Mouse (Mus musculus): ENCODE data around the gene Olfm2. TPM values are rescaled to one million over a fixed set of nuclear protein-coding genes. Genes with fewer than 3 reads are reported as not detected.

Olfm2 gene
- polyA plus RNA-seq, 1 experiment from 2014 or later, result 2.3 TPM

- ATAC-seq (ENCODE audit: low FRiP score, low TSS enrichment), result no peak
- H3K4me3 ChIP-seq (ENCODE audit: low read depth, low read length), result no peak overlapping the region
- TF ChIP-seq CTCF (IDR thresholded peaks at IDR 0.05; ENCODE audit: low read depth), result peak; percentile 75
- no peak for TF ChIP-seq EP300 (optimal IDR thresholded peaks at IDR 0.05)
- H3K27me3 ChIP-seq (ENCODE audit: control insufficient read depth, insufficient read depth, low read length), result peaks cover 2% of the 10 kb centered on the region; the same call in 1 of the 2 replicates
- H3K36me3 ChIP-seq (ENCODE audit: control insufficient read depth, insufficient read depth, low read length), result no peaks in the 10 kb centered on the region
- no peak for DNase-seq (ENCODE audit: low spot score)
- no peaks in the 10 kb centered on the region for H3K9me3 ChIP-seq (ENCODE audit: control insufficient read depth, low read length)
- no peak overlapping the region for H3K4me2 ChIP-seq (replicated peaks; ENCODE audit: low read depth)
- 22% methylated on average over 22 of the region's 22 CpGs for WGBS
- H3K4me1 ChIP-seq (replicated peaks; ENCODE audit: control insufficient read depth, insufficient read depth), result no peaks in the 10 kb centered on the region
- no peak overlapping the region for H3K27ac ChIP-seq (replicated peaks)
- H3K9ac ChIP-seq (ENCODE audit: low read length), result no peak overlapping the region
Observed at GRCm38 (mm10) chr9:20743946-20744738, 2.0 kb downstream of the Olfm2 start.

GRCm38 (mm10) chr9:20740407-20740806, 5.7 kb downstream of the Olfm2 start:
- no peaks in the 10 kb centered on the region for H3K9me3 ChIP-seq (ENCODE audit: control insufficient read depth, low read length)
- peak; percentile 99 for TF ChIP-seq CTCF (IDR thresholded peaks at IDR 0.05; ENCODE audit: low read depth)
- no peak for TF ChIP-seq EP300 (optimal IDR thresholded peaks at IDR 0.05)
- H3K4me3 ChIP-seq (ENCODE audit: low read depth, low read length), result peak overlapping the region; percentile 19; the same call in 1 of the 2 replicates
- ATAC-seq (ENCODE audit: low FRiP score, low TSS enrichment) (peak; percentile 92), DNase-seq (ENCODE audit: low spot score) (peak; percentile 93)
- WGBS, result under 1% methylated on average over 12 of the region's 12 CpGs
- H3K27me3 ChIP-seq (ENCODE audit: control insufficient read depth, insufficient read depth, low read length), result peaks cover 2% of the 10 kb centered on the region; the same call in 1 of the 2 replicates
- no peaks in the 10 kb centered on the region for H3K4me1 ChIP-seq (replicated peaks; ENCODE audit: control insufficient read depth, insufficient read depth)
- H3K4me2 ChIP-seq (replicated peaks; ENCODE audit: low read depth), result peak overlapping the region; percentile 40; the same call in 1 of the 2 replicates
- H3K36me3 ChIP-seq (ENCODE audit: control insufficient read depth, insufficient read depth, low read length), result no peaks in the 10 kb centered on the region
- H3K27ac ChIP-seq (replicated peaks), result no peak overlapping the region
- no peak overlapping the region for H3K9ac ChIP-seq (ENCODE audit: low read length)

GRCm38 (mm10) chr9:20738251-20738999, 7.7 kb downstream of the Olfm2 start:
- 44% methylated on average over 8 of the region's 8 CpGs for WGBS
- H3K4me2 ChIP-seq (replicated peaks; ENCODE audit: low read depth), result no peak overlapping the region
- H3K36me3 ChIP-seq (ENCODE audit: control insufficient read depth, insufficient read depth, low read length), result no peaks in the 10 kb centered on the region
- ATAC-seq (ENCODE audit: low FRiP score, low TSS enrichment) (no peak), DNase-seq (ENCODE audit: low spot score) (no peak)
- H3K9me3 ChIP-seq (ENCODE audit: control insufficient read depth, low read length), result no peaks in the 10 kb centered on the region
- H3K27ac ChIP-seq (replicated peaks), result no peak overlapping the region
- H3K4me3 ChIP-seq (ENCODE audit: low read depth, low read length), result no peak overlapping the region
- no peak overlapping the region for H3K9ac ChIP-seq (ENCODE audit: low read length)
- no peaks in the 10 kb centered on the region for H3K27me3 ChIP-seq (ENCODE audit: control insufficient read depth, insufficient read depth, low read length)
- H3K4me1 ChIP-seq (replicated peaks; ENCODE audit: control insufficient read depth, insufficient read depth), result no peaks in the 10 kb centered on the region
- TF ChIP-seq EP300 (optimal IDR thresholded peaks at IDR 0.05) (no peak), CTCF (IDR thresholded peaks at IDR 0.05; ENCODE audit: low read depth) (peak; percentile 68)

- DNase-seq (ENCODE audit: low spot score) (no peak), ATAC-seq (ENCODE audit: low FRiP score, low TSS enrichment) (no peak)
- Histone ChIP-seq H3K4me3 (ENCODE audit: low read depth, low read length) (no peak overlapping the region), H3K9ac (ENCODE audit: low read length) (no peak overlapping the region), H3K4me2 (replicated peaks; ENCODE audit: low read depth) (no peak overlapping the region), H3K4me1 (replicated peaks; ENCODE audit: control insufficient read depth, insufficient read depth) (no peaks in the 10 kb centered on the region), H3K27ac (replicated peaks) (no peak overlapping the region), H3K27me3 (ENCODE audit: control insufficient read depth, insufficient read depth, low read length) (no peaks in the 10 kb centered on the region), H3K36me3 (ENCODE audit: control insufficient read depth, insufficient read depth, low read length) (no peaks in the 10 kb centered on the region), H3K9me3 (ENCODE audit: control insufficient read depth, low read length) (no peaks in the 10 kb centered on the region)
- 94% methylated on average over 2 of the region's 2 CpGs for WGBS
- TF ChIP-seq EP300 (optimal IDR thresholded peaks at IDR 0.05) (no peak), CTCF (IDR thresholded peaks at IDR 0.05; ENCODE audit: low read depth) (no peak)
Observed at GRCm38 (mm10) chr9:20737227-20737626, 8.9 kb downstream of the Olfm2 start.

- DNase-seq (ENCODE audit: low spot score) (no peak), ATAC-seq (ENCODE audit: low FRiP score, low TSS enrichment) (no peak)
- TF ChIP-seq EP300 (optimal IDR thresholded peaks at IDR 0.05) (no peak), CTCF (IDR thresholded peaks at IDR 0.05; ENCODE audit: low read depth) (no peak)
- Histone ChIP-seq H3K36me3 (ENCODE audit: control insufficient read depth, insufficient read depth, low read length) (no peaks in the 10 kb centered on the region), H3K27ac (replicated peaks) (no peak overlapping the region), H3K27me3 (ENCODE audit: control insufficient read depth, insufficient read depth, low read length) (no peaks in the 10 kb centered on the region), H3K4me3 (ENCODE audit: low read depth, low read length) (no peak overlapping the region), H3K4me1 (replicated peaks; ENCODE audit: control insufficient read depth, insufficient read depth) (no peaks in the 10 kb centered on the region), H3K9me3 (ENCODE audit: control insufficient read depth, low read length) (no peaks in the 10 kb centered on the region), H3K9ac (ENCODE audit: low read length) (no peak overlapping the region), H3K4me2 (replicated peaks; ENCODE audit: low read depth) (no peak overlapping the region)
- WGBS, result 69% methylated on average over 3 of the region's 3 CpGs
Observed at GRCm38 (mm10) chr9:20734692-20735091, 11.5 kb downstream of the Olfm2 start.

Data from stomach, postnatal 0 days (tissue).